Mouse (Mus musculus) testis, postnatal 14 days (tissue): ENCODE measurements around the gene Gm9639.
"Not testable (repeated sequence)": the region's sequence is repeated elsewhere in the genome, so short reads cannot be mapped to it uniquely, and the experiment has no call there.

ENCODE experiments used
- DNase-seq: peaks from one replicate; pipeline ENCODE4 v3.0.0; 2021; ENCODE audit warnings: low spot score

The Gm9639 gene

DNA sequence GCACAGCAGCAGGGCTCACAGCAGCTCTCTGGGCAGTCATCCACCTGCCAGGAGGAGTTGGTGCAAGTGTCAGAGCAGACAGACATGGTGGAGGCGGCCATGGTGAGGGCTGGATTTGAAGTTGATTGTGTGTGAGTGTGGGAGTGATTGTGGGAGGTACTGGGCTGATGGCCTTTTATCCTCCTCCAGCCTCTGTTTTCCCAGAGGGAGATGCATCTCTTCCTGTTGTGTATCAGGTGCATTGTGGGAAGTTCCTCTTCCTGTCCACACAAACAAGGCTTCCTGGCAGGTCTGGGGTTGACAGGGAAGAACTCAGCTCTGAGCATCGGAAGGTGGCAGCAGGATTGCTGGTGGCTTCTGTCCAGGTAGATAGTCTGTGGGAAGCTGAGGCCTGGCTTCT is at the start of gene Gm9639:
Gene Gm9639 (minus strand): TSS at position 101 of the 400 bp plus-strand sequence.
- DNase-seq = no peak

DNA sequence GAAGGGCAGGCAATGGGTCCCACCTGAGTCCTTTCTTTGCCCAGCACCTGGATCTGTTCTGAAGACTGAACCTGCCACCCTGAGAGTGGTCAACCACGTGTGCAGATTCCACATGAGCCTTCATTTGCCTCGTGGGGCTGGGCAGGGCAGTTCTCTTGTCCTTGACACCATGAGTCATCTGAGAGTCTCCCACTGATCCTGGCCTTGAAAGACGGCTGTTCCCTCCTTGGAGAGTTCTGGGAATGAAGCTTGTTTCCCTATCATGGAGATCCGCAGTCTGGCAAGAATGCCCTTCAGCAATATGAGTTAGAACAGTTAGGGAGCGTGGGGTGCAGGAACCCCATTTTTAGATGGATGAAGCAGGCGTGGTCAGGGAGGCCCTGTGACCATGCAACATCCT is 44.1 kb upstream of the Gm9639 start:
- DNase-seq = no peak

DNA sequence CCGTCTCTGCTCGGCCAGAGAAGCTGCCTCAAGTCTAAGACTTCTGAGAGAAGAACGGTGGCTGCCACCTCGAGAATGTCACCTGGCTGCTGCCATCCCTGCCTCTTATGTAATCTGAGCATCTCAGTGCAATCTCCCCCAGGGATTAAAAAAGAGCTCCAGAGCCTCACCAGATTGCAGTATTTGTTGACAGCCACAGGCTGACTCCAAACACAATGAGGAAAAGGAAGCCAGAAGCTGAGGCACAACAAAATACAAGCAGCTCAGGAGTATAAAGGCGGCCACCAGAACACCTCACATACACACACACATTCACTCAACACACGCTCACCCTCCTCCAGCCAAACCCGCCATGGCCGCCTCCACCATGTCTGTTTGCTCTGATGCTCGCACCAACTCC is 40.8 kb upstream of the Gm9639 start, which contains the start of gene Krtap10-10:
Gene Krtap10-10 (plus strand): TSS at position 301 of the 400 bp plus-strand sequence.
- no peak for DNase-seq

DNA sequence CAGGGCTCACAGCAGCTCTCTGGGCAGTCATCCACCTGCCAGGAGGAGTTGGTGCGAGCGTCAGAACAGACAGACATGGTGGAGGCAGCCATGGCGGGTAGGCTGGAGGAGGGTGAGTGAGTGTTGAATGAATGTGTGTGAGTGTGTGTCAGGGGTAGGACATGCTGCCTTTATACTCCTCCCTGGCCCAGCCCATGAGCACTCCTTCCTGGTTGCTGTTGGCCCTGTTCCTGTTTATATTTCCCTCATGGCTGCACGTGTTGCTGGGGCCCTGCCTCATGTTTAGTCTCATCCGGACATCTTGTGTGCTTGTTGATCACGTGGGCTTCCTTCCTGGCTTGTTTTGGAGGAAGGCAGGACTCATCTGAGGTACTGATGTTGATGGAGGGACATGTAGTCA is 32.1 kb upstream of the Gm9639 start, which contains the start of gene Krtap10-4:
Gene Krtap10-4 (minus strand): TSS at position 145 of the 400 bp plus-strand sequence.
- DNase-seq = no peak

DNA sequence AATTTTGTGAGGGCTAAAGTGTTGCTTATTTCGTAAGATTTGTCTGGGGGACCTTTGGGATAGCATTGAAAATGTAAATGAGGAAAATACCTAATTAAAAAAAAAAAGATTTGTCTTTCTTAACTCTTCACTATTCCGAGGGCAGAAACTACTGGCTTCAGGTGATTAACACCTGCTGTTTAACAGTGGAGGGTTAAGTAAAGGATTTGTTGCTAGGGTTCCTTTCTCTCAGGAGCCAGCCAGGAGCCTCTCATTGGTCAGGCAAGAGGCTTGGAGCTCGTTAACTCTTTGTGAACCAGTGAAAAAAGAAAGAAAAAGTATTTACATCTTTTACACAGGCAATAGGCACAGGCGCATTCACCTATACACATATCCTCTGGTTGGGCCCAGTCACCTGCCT is 24.3 kb upstream of the Gm9639 start:
- DNase-seq = peak; percentile 16

DNA sequence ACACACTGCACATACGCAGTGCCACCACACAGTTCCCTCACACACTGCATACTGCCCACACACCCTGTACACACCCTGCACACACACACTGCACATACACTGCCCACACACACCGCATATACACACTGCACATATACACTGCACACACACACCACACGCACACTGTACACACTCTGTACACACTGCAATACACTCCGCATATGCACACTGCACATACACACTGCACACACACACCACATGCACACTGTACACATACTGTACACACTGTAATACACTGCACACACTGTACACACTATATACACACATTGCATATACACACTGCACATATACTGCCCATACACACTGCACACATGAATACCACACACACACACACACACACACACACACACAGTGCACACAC is 23.6 kb upstream of the Gm9639 start:
- no peak for DNase-seq

DNA sequence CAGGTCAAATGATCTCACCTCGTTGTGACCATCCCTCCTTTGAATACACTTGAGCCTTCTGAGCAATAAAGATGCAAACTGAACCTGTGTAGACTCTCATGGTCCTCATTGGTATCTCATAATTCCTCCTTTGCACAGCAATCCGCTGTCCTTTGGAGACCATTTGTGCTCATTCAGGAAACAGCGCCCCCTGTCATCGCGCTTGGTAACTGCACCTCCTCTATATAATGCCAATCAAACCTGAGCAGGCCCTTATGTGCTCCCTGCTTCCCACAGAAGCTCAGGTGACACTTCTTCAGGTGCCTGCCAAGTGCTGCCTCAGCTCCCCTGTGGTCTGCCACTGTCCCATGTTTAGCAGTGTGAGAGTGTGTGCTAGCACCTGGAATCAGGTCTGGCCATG is 20.6 kb upstream of the Gm9639 start:
- no peak for DNase-seq

DNA sequence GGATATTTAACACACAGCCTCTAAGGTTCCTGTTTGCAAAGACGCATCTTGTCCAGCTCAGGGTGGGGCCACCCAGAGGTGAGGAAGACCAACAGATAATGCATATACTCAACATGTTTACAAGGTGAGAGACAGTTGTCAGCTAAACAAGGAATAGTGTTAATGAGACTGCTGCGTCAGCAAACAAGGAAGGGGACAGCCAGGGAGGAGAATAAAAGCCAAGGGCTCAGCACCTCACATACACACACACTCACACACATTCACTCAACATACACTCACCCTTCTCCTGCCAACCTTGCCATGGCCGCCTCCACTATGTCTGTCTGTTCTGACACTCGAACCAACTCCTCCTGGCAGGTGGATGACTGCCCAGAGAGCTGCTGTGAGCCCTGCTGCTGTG is 19.5 kb upstream of the Gm9639 start, which contains the start of gene Gm2696:
Gene Gm2696 (plus strand): TSS at position 301 of the 400 bp plus-strand sequence.
- DNase-seq = no peak

DNA sequence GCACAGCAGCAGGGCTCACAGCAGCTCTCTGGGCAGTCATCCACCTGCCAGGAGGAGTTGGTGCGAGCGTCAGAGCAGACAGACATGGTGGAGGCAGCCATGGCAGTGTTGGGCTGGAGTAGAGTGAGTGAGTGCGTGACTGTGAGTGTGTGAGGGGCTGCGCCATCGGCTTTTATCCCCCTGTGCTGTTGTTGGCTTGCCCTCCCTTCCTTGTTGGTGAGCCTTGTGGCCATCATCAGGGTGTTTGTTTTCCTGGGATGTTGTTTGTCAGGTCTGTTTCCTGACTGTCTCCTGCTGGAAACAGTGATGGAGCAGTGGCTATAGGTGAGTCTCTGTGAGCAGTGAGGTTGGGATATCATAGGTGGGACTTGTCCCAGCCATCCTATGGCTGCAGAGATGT is 16.9 kb upstream of the Gm9639 start, which contains the start of gene Gm9507:
Gene Gm9507 (minus strand): TSS at position 101 of the 400 bp plus-strand sequence.
- DNase-seq = no peak

DNA sequence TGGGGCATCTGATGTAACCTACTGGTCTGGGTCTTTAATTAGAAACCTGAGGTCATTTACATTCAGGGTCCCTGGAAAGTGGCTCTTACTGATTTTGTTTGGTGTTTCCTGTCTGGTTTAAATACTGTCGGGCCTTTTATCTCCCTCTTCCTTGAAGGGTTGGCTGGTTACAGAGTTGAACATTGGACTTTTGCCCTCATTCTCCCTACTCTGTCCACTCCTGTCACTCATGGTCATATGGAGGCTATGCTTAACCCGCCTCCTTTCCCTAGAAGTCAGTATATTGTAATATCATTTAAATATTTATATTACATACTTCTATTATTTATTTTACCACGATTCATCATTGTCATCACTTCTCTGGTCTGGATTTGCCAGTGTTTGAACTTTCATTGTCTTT is 9.2 kb upstream of the Gm9639 start:
- DNase-seq = no peak

DNA sequence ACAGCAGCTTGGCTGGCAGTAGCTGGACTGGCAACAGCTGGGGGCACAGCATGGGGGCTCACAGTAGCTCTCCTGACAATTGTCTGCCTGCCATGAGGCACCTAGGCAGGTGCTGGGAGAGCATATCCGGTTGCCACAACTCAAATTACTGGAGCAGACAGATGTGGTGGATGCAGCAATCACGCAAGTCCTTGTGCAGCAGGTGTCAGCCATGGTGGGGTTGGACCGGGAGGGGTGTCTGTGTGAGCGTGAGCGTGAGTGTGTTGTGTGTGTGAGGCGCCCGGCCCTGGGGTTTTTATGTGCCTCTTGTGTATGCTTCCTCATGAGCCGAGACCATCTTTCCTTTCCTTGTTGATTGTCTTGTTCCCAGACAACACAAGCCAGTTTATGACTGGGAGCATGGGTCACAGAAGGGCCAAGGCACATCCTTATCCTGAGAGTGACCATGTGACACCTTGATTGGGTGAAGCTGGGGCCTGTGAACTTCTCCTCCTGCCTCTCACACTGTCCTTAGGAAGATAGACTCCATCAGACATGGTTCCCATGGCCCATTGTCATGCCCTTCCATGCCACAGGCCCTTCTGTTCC is 4.1 kb upstream of the Gm9639 start, which contains the start of gene Gm19668:
Gene Gm19668 (minus strand): TSS at position 213 of the 588 bp plus-strand sequence.
- DNase-seq = no peak

DNA sequence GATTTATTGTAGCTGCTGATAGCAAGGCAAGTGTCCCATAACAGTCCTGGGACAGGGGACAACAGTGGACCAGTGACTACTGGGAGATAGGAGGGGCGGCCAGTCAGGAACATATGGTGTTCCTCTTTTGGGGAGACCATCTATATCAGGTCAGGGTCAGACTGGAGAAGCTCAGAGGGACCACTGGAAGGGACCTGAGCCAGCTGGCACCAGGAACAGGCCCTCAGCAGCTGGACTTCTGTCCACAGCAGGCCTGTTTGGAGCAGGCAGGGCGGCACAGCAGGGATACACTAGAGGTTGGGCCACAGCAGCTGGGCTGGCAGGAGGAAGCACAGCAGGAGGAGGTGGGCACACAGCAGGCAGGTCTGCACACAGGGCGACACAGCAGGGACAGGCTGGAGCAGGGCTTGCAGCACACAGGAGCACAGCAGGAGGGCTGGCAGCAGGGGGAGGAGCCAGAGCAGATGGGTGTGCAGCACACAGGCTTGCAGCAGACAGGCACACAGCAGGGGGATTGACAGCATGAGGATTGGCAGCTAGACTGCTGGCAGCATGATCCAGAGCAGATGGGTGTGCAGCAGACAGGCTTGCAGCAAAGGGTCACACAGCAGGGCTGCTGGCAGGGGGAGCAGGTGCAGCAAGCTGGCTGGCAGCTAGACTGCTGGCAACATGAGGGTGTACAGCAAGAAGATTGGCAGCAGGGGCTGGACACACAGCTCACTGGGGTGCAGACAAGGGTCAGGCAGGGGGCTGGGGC is 3.5 kb upstream of the Gm9639 start:
- not testable (repeated sequence) for DNase-seq

DNA sequence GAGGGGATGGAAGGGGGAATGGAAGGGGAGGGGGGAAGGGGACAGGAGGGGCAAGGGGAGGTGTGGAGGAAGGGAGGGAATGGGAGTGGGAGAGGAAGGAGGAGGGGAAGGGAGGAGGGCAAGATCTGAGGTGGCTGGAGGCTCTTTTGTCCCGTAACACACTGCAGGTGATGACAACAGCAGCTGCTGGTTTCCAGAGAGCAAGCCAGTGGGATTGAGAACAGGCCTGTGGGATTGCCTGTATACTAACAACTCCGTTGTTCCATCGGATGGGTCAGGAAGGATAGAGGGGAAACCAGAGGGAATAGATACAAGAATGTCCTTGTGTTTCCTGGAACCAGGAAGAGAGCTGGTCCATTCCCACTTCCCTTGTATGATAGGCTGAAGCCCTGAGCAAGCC is 2.8 kb upstream of the Gm9639 start:
- no peak for DNase-seq

DNA sequence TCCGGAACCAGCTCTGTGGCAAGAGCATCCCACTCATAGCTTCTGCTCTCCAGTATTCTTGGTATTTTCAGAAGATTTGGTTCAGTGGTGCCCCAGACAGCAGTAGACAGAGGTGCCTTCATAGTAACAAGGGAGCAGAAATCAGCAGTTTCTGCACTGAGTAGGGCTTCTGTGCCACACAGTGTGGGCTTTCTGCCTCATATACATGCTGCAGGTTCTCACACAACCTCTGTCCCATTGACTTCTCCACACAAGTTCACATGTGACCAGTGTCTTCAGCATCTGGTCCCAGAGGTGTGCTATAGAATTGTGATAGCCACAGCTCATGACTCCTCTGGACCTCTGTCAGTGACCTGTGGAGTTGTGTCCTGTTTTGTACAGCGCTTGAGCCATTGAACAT is 6.3 kb downstream of the Gm9639 start:
- DNase-seq = no peak

DNA sequence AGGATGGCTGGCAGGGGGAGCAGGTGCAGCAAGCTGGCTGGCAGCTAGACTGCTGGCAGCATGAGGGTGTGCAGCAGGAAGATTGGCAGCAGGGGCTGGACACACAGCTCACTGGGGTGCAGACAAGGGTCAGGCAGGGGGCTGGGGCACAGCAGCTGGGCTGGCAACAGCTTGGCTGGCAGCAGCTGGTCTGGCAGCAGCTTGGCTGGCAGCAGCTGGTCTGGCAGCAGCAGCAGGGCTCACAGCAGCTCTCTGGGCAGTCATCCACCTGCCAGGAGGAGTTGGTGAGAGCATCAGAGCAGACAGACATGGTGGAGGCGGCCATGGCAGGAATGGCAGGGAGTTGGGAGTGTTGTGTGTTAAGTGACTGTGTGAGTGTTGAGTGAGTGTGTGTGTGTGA is 7.0 kb downstream of the Gm9639 start, which contains the start of gene Gm7137:
Gene Gm7137 (minus strand): TSS at position 325 of the 400 bp plus-strand sequence.
- not testable (repeated sequence) for DNase-seq

DNA sequence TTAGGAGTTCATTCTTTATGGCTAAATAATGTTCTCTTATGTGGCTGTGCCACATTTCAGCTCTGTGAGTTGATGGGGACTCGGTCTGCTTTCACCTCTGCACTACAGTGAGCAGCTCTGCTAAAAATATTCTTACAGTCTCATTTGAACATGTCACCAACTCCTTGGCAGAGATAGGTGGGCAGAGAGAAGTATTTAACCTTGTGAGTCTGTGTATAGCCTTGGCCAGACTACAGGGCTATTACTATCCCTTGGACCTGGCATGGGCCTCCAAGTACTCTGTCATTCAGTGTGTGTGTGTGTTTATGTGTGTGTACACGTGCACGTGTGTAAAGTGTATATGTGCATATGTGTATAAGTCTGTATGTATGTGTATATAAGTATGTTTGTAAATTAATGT is 11.5 kb downstream of the Gm9639 start:
- DNase-seq = not testable (repeated sequence)

DNA sequence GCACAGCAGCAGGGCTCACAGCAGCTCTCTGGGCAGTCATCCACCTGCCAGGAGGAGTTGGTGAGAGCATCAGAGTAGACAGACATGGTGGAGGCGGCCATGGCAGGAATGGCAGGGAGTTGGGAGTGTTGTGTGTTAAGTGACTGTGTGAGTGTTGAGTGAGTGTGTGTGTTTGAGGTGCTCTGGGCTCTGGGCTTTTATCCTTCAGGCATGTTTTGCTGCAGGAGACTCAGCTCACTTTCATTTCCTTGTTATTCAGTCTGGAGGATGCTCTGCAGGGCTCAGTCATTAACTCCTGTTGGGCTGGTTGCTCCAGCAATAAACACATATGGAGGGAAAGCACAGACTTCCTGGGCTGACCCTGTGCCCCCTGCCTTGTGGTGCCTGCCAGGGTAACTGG is 12.4 kb downstream of the Gm9639 start, which contains the start of gene Gm3250:
Gene Gm3250 (minus strand): TSS at position 101 of the 400 bp plus-strand sequence.
- DNase-seq = not testable (repeated sequence)

DNA sequence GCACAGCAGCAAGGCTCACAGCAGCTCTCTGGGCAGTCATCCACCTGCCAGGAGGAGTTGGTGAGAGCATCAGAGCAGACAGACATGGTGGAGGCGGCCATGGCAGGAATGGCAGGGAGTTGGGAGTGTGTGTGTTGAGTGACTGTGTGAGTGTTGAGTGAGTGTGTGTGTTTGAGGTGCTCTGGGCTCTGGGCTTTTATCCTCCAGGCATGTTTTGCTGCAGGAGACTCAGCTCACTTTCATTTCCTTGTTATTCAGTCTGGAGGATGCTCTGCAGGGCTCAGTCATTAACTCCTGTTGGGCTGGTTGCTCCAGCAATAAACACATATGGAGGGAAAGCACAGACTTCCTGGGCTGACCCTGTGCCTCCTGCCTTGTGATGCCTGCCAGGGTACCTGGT is 18.0 kb downstream of the Gm9639 start, which contains the start of gene Gm7138:
Gene Gm7138 (minus strand): TSS at position 101 of the 400 bp plus-strand sequence.
- DNase-seq = not testable (repeated sequence)

DNA sequence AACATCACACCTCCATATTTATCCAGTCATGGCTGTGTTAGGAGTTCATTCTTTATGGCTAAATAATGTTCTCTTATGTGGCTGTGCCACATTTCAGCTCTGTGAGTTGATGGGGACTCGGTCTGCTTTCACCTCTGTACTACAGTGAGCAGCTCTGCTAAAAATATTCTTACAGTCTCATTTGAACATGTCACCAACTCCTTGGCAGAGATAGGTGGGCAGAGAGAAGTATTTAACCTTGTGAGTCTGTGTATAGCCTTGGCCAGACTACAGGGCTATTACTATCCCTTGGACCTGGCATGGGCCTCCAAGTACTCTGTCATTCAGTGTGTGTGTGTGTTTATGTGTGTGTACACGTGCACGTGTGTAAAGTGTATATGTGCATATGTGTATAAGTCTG is 22.7 kb downstream of the Gm9639 start:
- not testable (repeated sequence) for DNase-seq

DNA sequence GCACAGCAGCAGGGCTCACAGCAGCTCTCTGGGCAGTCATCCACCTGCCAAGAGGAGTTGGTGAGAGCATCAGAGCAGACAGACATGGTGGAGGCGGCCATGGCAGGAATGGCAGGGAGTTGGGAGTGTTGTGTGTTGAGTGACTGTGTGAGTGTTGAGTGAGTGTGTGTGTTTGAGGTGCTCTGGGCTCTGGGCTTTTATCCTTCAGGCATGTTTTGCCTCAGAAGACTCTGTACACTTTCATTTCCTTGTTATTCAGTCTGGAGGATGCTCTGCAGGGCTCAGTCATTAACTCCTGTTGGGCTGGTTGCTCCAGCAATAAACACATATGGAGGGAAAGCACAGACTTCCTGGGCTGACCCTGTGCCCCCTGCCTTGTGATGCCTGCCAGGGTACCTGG is 23.7 kb downstream of the Gm9639 start, which contains the start of gene Gm3238:
Gene Gm3238 (minus strand): TSS at position 101 of the 400 bp plus-strand sequence.
- DNase-seq = not testable (repeated sequence)

DNA sequence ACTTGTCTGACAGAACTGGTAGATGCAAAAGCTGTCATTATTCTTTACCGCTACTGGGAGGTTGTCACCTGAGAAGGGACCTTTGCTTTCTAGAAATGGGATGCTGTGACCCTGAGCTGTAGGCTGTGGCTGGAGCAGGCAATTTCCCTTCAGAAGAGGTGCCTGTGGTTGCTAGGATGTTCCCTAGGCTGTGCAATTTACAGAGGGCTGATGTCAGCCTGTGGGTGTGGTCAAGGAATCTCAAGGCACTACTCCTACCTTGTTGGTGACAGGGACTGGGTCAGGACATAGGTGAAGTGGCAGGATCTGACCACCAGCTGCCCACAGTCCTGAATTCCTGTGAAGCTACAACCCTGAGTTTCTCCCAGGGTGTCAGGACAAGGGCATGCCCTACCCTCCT is 25.1 kb downstream of the Gm9639 start:
- DNase-seq = no peak

DNA sequence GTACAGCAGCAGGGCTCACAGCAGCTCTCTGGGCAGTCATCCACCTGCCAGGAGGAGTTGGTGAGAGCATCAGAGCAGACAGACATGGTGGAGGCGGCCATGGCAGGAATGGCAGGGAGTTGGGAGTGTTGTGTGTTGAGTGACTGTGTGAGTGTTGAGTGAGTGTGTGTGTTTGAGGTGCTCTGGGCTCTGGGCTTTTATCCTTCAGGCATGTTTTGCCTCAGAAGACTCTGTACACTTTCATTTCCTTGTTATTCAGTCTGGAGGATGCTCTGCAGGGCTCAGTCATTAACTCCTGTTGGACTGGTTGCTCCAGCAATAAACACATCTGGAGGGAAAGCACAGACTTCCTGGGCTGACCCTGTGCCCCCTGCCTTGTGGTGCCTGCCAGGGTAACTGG is 35.3 kb downstream of the Gm9639 start, which contains the start of gene Gm3233:
Gene Gm3233 (minus strand): TSS at position 101 of the 400 bp plus-strand sequence.
- DNase-seq = not testable (repeated sequence)

DNA sequence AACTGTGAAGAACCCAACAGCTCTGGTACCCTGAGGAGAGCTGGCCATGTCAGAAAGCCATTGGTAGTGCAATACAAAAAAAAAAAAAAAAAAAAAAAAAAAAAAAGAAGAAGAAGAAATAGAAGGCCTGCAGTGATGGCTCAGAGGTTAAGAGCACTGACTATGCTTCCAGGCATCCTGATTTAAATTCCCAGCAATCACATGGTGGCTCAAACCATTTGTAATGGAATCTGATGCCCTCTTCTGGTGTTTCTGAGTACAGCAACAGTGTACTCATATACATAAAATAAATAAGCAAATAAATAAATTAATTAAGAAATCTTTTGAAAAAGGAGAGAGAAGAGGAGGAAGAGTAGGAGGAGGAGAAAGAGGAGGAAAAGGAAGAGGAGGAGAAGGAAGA is 41.4 kb downstream of the Gm9639 start:
- DNase-seq = no peak
